Comparison of ENCODE assay signal across 19 mouse cellular contexts in the genomic region with DNA sequence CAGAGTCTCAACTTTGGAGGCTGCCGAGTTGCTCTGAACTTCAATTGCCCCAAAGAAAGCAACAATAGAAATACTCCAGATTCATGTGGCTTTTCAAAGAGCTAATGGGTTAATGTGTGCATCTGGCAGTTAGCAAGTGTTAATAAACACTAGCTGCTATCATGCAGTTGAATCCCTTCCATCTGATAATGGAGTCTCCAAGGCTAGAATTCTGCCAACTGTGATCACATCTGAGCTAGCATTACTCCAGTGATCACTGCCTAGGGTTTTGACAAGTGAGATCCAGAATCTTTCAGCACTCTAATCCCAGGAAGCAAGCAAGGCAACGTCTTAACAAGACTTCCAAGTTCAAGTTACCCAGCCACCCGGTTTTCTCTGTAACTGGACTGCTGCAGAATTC.
DNase-seq lines count a peak whose midpoint lies in the region; ATAC-seq and TF ChIP-seq lines count a peak whose summit lies in the region.
"Had no signal": no experiment of that assay in that cellular context is flagged by ENCODE, and none has a peak within 500 bp of the region (broad histone marks: within the 10 kb centered on the region; RNA-seq: fewer than 3 reads in every experiment).

No protein-coding gene starts in this region.

- no peak for TF ChIP-seq CTCF in forebrain, postnatal 0 days (IDR thresholded peaks at IDR 0.05; ENCODE audit: low read depth)

- ATAC-seq in forebrain, embryonic 15.5 days (replicated peaks): peak; percentile 43; the same call in 1 of the 2 replicates
- no peak for ATAC-seq in forebrain, embryonic 11.5 days (replicated peaks; ENCODE audit: low FRiP score)
- ATAC-seq in forebrain, postnatal 0 days: peak; percentile 72
- ATAC-seq: intestine, embryonic 16.5 days had no signal

- WGBS in forebrain, embryonic 15.5 days: 39% methylated on average over 3 of the region's 3 CpGs
- 77% methylated on average over 3 of the region's 3 CpGs for WGBS in forebrain, embryonic 11.5 days
- 34% methylated on average over 3 of the region's 3 CpGs for WGBS in forebrain, postnatal 0 days

- H3K4me3 ChIP-seq in forebrain, embryonic 15.5 days: no peak overlapping the region
- H3K4me3 ChIP-seq in forebrain, embryonic 11.5 days (ENCODE audit: low read depth, low read length): no peak overlapping the region
- no peak overlapping the region for H3K4me3 ChIP-seq in forebrain, postnatal 0 days (ENCODE audit: low read depth, low read length)
- H3K4me3 ChIP-seq: embryonic facial prominence, embryonic 15.5 days; erythroblast, embryonic 14.5 days; heart, embryonic 13.5 days; hindbrain, embryonic 12.5 days had no signal

- no peak for DNase-seq in forebrain, embryonic 11.5 days (ENCODE audit: low spot score)
- peak; percentile 21 for DNase-seq in layer of hippocampus, adult 9-10 months (ENCODE audit: low spot score)
- no peak for DNase-seq in layer of hippocampus, postnatal 25 days (ENCODE audit: extremely low spot score in 1 of 2, low spot score in 1 of 2)
- DNase-seq in brain, embryonic 18.5 days (ENCODE audit: low read depth, low spot score): peak; percentile 49
- peak; percentile 62 for DNase-seq in forebrain, postnatal 0 days
- DNase-seq in MN1 (ENCODE audit: low spot score): no peak
- no peak for DNase-seq in frontal cortex, adult 2 months (ENCODE audit: extremely low spot score in 1 of 2, low spot score in 1 of 2)
- DNase-seq: adrenal gland, adult 8-10 months; adrenal gland, postnatal 36 days; cerebellum, adult 11-12 months; cerebellum, postnatal 36 days; gastrocnemius, postnatal 36 days; heart, postnatal 36 days had no signal

- no peak overlapping the region for H3K9ac ChIP-seq in forebrain, embryonic 15.5 days (replicated peaks)
- no peak overlapping the region for H3K9ac ChIP-seq in forebrain, embryonic 11.5 days (ENCODE audit: low read length)
- no peak overlapping the region for H3K9ac ChIP-seq in forebrain, postnatal 0 days
- H3K9ac ChIP-seq: embryonic facial prominence, embryonic 15.5 days; heart, embryonic 13.5 days; hindbrain, embryonic 12.5 days had no signal

- H3K4me2 ChIP-seq in forebrain, embryonic 15.5 days (replicated peaks): no peak overlapping the region
- no peak overlapping the region for H3K4me2 ChIP-seq in forebrain, embryonic 11.5 days (ENCODE audit: low read depth, low read length, severe bottlenecking)
- H3K4me2 ChIP-seq in forebrain, postnatal 0 days (ENCODE audit: low read depth): no peak overlapping the region
- H3K4me2 ChIP-seq: embryonic facial prominence, embryonic 15.5 days; heart, embryonic 13.5 days; hindbrain, embryonic 12.5 days had no signal

- H3K27ac ChIP-seq in forebrain, embryonic 15.5 days (replicated peaks): no peak overlapping the region
- H3K27ac ChIP-seq in forebrain, embryonic 11.5 days (ENCODE audit: low read depth, low read length): no peak overlapping the region
- no peak overlapping the region for H3K27ac ChIP-seq in forebrain, postnatal 0 days (ENCODE audit: low read depth, low read length)
- H3K27ac ChIP-seq: embryonic facial prominence, embryonic 15.5 days; heart, embryonic 13.5 days; hindbrain, embryonic 12.5 days had no signal

- H3K27me3 ChIP-seq in forebrain, embryonic 15.5 days: peaks cover 30% of the 10 kb centered on the region; the same call in 1 of the 2 replicates
- H3K27me3 ChIP-seq in forebrain, embryonic 11.5 days (ENCODE audit: control insufficient read depth, insufficient read depth, low read length): peaks cover 19% of the 10 kb centered on the region
- H3K27me3 ChIP-seq in forebrain, postnatal 0 days (ENCODE audit: insufficient read depth, low read length): 0 out of 2 replicates have a peak, but pooled peaks cover 2% of the 10 kb centered on the region
- H3K27me3 ChIP-seq: embryonic facial prominence, embryonic 15.5 days; heart, embryonic 13.5 days; hindbrain, embryonic 12.5 days had no signal

- no peaks in the 10 kb centered on the region for H3K36me3 ChIP-seq in forebrain, embryonic 15.5 days
- H3K36me3 ChIP-seq in forebrain, embryonic 11.5 days (ENCODE audit: control insufficient read depth, insufficient read depth, low read length): no peaks in the 10 kb centered on the region
- no peaks in the 10 kb centered on the region for H3K36me3 ChIP-seq in forebrain, postnatal 0 days (ENCODE audit: insufficient read depth)
- H3K36me3 ChIP-seq: embryonic facial prominence, embryonic 15.5 days; heart, embryonic 13.5 days; hindbrain, embryonic 12.5 days had no signal

- H3K9me3 ChIP-seq in forebrain, embryonic 15.5 days: no peaks in the 10 kb centered on the region
- no peaks in the 10 kb centered on the region for H3K9me3 ChIP-seq in forebrain, embryonic 11.5 days (ENCODE audit: control insufficient read depth, low read length)
- no peaks in the 10 kb centered on the region for H3K9me3 ChIP-seq in forebrain, postnatal 0 days (ENCODE audit: low read length)
- H3K9me3 ChIP-seq: embryonic facial prominence, embryonic 15.5 days; heart, embryonic 13.5 days; hindbrain, embryonic 12.5 days had no signal

- peaks cover 20% of the 10 kb centered on the region for H3K4me1 ChIP-seq in forebrain, embryonic 15.5 days
- no peaks in the 10 kb centered on the region; the same call in 1 of the 2 replicates for H3K4me1 ChIP-seq in forebrain, embryonic 11.5 days (replicated peaks; ENCODE audit: control insufficient read depth, insufficient read depth, low read length)
- 0 out of 2 replicates have a peak, but pooled peaks cover 3% of the 10 kb centered on the region for H3K4me1 ChIP-seq in forebrain, postnatal 0 days (ENCODE audit: insufficient read depth)
- H3K4me1 ChIP-seq: embryonic facial prominence, embryonic 15.5 days had no signal

Comparison
In these comparisons a context has a peak if more than half of its experiments do, and no peak if none do; other contexts are left out.
1. DNase-seq: peak in layer of hippocampus, adult 9-10 months (single experiment), brain, embryonic 18.5 days (single experiment) and forebrain, postnatal 0 days (single experiment); none in forebrain, embryonic 11.5 days (single experiment), layer of hippocampus, postnatal 25 days (0 of 2), MN1 (single experiment) and frontal cortex, adult 2 months (0 of 2).